Mouse (Mus musculus): ENCODE data around the gene Ciz1. TPM values are rescaled to one million over a fixed set of nuclear protein-coding genes. Genes with fewer than 3 reads are reported as not detected.

Ciz1 gene
- polyA plus RNA-seq, 1 experiment from 2014 or later: 57.0 TPM

GRCm38 (mm10) chr2:32374191-32374590 lies 22.1 kb downstream of the Ciz1 start:
- H3K4me1 ChIP-seq (ENCODE audit: control insufficient read depth, insufficient read depth, low read length): no peaks in the 10 kb centered on the region
- no peak overlapping the region for H3K9ac ChIP-seq (ENCODE audit: low read length)
- ATAC-seq (ENCODE audit: insufficient read depth, low FRiP score, low TSS enrichment) (no peak), DNase-seq (ENCODE audit: low spot score) (no peak)
- peaks cover 51% of the 10 kb centered on the region for H3K36me3 ChIP-seq (ENCODE audit: control insufficient read depth, insufficient read depth, low read length)
- WGBS: 89% methylated on average over 10 of the region's 10 CpGs
- no peaks in the 10 kb centered on the region for H3K9me3 ChIP-seq (ENCODE audit: control insufficient read depth, low read length)
- no peak overlapping the region for H3K4me2 ChIP-seq (ENCODE audit: low read depth)
- no peaks in the 10 kb centered on the region for H3K27me3 ChIP-seq (ENCODE audit: control insufficient read depth, insufficient read depth, low read length)
- no peak overlapping the region for H3K4me3 ChIP-seq (ENCODE audit: low read depth, low read length)
- no peak overlapping the region for H3K27ac ChIP-seq (ENCODE audit: low read depth, low read length)

GRCm38 (mm10) chr2:32375317-32375940 lies 23.3 kb downstream of the Ciz1 start:
- no peaks in the 10 kb centered on the region for H3K9me3 ChIP-seq (ENCODE audit: control insufficient read depth, low read length)
- H3K4me3 ChIP-seq (ENCODE audit: low read depth, low read length): no peak overlapping the region
- H3K36me3 ChIP-seq (ENCODE audit: control insufficient read depth, insufficient read depth, low read length): peaks cover 50% of the 10 kb centered on the region
- H3K4me2 ChIP-seq (ENCODE audit: low read depth): no peak overlapping the region
- no peak overlapping the region for H3K9ac ChIP-seq (ENCODE audit: low read length)
- ATAC-seq (ENCODE audit: insufficient read depth, low FRiP score, low TSS enrichment): no peak
- no peak overlapping the region for H3K27ac ChIP-seq (ENCODE audit: low read depth, low read length)
- no peak for DNase-seq (ENCODE audit: low spot score)
- WGBS: 95% methylated on average over 13 of the region's 13 CpGs
- H3K27me3 ChIP-seq (ENCODE audit: control insufficient read depth, insufficient read depth, low read length): no peaks in the 10 kb centered on the region
- no peaks in the 10 kb centered on the region for H3K4me1 ChIP-seq (ENCODE audit: control insufficient read depth, insufficient read depth, low read length)

DNA sequence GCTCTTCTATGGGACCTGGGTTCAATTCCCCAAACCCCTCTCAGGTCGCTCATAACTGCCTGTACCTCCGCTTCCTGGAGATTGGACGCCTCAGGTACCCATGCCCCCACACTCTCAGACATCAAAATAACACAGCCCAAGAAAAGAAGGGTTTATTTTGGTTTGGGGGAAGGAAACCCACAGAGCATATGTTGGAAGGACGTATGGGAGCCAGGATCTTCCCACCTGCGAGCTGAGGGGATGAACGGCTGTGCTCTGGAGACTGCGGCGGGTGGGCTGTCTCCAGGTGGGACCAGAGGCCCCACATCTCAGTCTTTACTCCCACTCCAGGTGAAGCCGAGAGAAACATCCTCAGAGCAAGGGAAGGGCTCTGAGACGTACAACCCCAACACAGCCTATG lies 24.8 kb downstream of the Ciz1 start:
- 88% methylated on average over 10 of the region's 10 CpGs for WGBS

GRCm38 (mm10) chr2:32380001-32380500 lies 27.9 kb downstream of the Ciz1 start:
- no peaks in the 10 kb centered on the region for H3K27me3 ChIP-seq (ENCODE audit: control insufficient read depth, insufficient read depth, low read length)
- WGBS: 92% methylated on average over 7 of the region's 7 CpGs

More for the DNA sequence above, 24.8 kb downstream of the Ciz1 start:
- Histone ChIP-seq H3K27ac (ENCODE audit: low read depth, low read length) (no peak overlapping the region), H3K36me3 (ENCODE audit: control insufficient read depth, insufficient read depth, low read length) (peaks cover 37% of the 10 kb centered on the region), H3K9ac (ENCODE audit: low read length) (no peak overlapping the region), H3K9me3 (ENCODE audit: control insufficient read depth, low read length) (no peaks in the 10 kb centered on the region), H3K4me3 (ENCODE audit: low read depth, low read length) (no peak overlapping the region), H3K27me3 (ENCODE audit: control insufficient read depth, insufficient read depth, low read length) (no peaks in the 10 kb centered on the region), H3K4me2 (ENCODE audit: low read depth) (no peak overlapping the region), H3K4me1 (ENCODE audit: control insufficient read depth, insufficient read depth, low read length) (0 out of 2 replicates have a peak, but pooled peaks cover 3% of the 10 kb centered on the region)
- ATAC-seq (ENCODE audit: insufficient read depth, low FRiP score, low TSS enrichment) (no peak), DNase-seq (ENCODE audit: low spot score) (no peak)

GRCm38 (mm10) chr2:32381141-32381774 lies 29.1 kb downstream of the Ciz1 start:
- no peak overlapping the region for H3K27ac ChIP-seq (ENCODE audit: low read depth, low read length)
- ATAC-seq (ENCODE audit: insufficient read depth, low FRiP score, low TSS enrichment) (peak; percentile 58), DNase-seq (ENCODE audit: low spot score) (no peak)
- peak overlapping the region; percentile 60 for H3K9ac ChIP-seq (ENCODE audit: low read length)
- peaks cover 19% of the 10 kb centered on the region for H3K36me3 ChIP-seq (ENCODE audit: control insufficient read depth, insufficient read depth, low read length)
- WGBS: under 1% methylated on average over 26 of the region's 27 CpGs
- H3K27me3 ChIP-seq (ENCODE audit: control insufficient read depth, insufficient read depth, low read length): no peaks in the 10 kb centered on the region
- peak overlapping the region; percentile 67 for H3K4me3 ChIP-seq (ENCODE audit: low read depth, low read length)
- no peaks in the 10 kb centered on the region for H3K9me3 ChIP-seq (ENCODE audit: control insufficient read depth, low read length)
- H3K4me1 ChIP-seq (ENCODE audit: control insufficient read depth, insufficient read depth, low read length): 0 out of 2 replicates have a peak, but pooled peaks cover 3% of the 10 kb centered on the region
- H3K4me2 ChIP-seq (ENCODE audit: low read depth): peak overlapping the region; percentile 95

More at GRCm38 (mm10) chr2:32380001-32380500, 27.9 kb downstream of the Ciz1 start:
- Histone ChIP-seq H3K9ac (ENCODE audit: low read length) (no peak overlapping the region), H3K4me2 (ENCODE audit: low read depth) (no peak overlapping the region), H3K9me3 (ENCODE audit: control insufficient read depth, low read length) (no peaks in the 10 kb centered on the region), H3K36me3 (ENCODE audit: control insufficient read depth, insufficient read depth, low read length) (peaks cover 25% of the 10 kb centered on the region), H3K4me1 (ENCODE audit: control insufficient read depth, insufficient read depth, low read length) (0 out of 2 replicates have a peak, but pooled peaks cover 3% of the 10 kb centered on the region), H3K27ac (ENCODE audit: low read depth, low read length) (no peak overlapping the region), H3K4me3 (ENCODE audit: low read depth, low read length) (no peak overlapping the region)
- ATAC-seq (ENCODE audit: insufficient read depth, low FRiP score, low TSS enrichment): no peak
- no peak for DNase-seq (ENCODE audit: low spot score)

GRCm38 (mm10) chr2:32381775-32382223 lies 29.7 kb downstream of the Ciz1 start, which contains the start of gene 1110008P14Rik:
Gene 1110008P14Rik, minus strand, starts transcription at chr2:32381938.
- peak within 1 kb of the TSS; percentile 95 for H3K4me2 ChIP-seq (ENCODE audit: low read depth)
- peak within 1 kb of the TSS; percentile 67 for H3K4me3 ChIP-seq (ENCODE audit: low read depth, low read length)
- 0 out of 2 replicates have a peak, but pooled peaks cover 3% of the 10 kb centered on the region for H3K4me1 ChIP-seq (ENCODE audit: control insufficient read depth, insufficient read depth, low read length)
- no peaks in the 10 kb centered on the region for H3K9me3 ChIP-seq (ENCODE audit: control insufficient read depth, low read length)
- peaks cover 16% of the 10 kb centered on the region for H3K36me3 ChIP-seq (ENCODE audit: control insufficient read depth, insufficient read depth, low read length)
- H3K27ac ChIP-seq (ENCODE audit: low read depth, low read length): no peak within 1 kb of the TSS
- DNase-seq (ENCODE audit: low spot score) (peak; percentile 95), ATAC-seq (ENCODE audit: insufficient read depth, low FRiP score, low TSS enrichment) (peak; percentile 88)
- peak within 1 kb of the TSS; percentile 60 for H3K9ac ChIP-seq (ENCODE audit: low read length)
- H3K27me3 ChIP-seq (ENCODE audit: control insufficient read depth, insufficient read depth, low read length): no peaks in the 10 kb centered on the region
- under 1% methylated on average over 41 of the region's 47 CpGs for WGBS

GRCm38 (mm10) chr2:32382689-32383088 lies 30.6 kb downstream of the Ciz1 start:
- ATAC-seq (ENCODE audit: insufficient read depth, low FRiP score, low TSS enrichment) (no peak), DNase-seq (ENCODE audit: low spot score) (no peak)
- no peak overlapping the region for H3K4me2 ChIP-seq (ENCODE audit: low read depth)
- 88% methylated on average over 2 of the region's 2 CpGs for WGBS
- H3K4me1 ChIP-seq (ENCODE audit: control insufficient read depth, insufficient read depth, low read length): 0 out of 2 replicates have a peak, but pooled peaks cover 3% of the 10 kb centered on the region
- H3K27me3 ChIP-seq (ENCODE audit: control insufficient read depth, insufficient read depth, low read length): no peaks in the 10 kb centered on the region
- H3K27ac ChIP-seq (ENCODE audit: low read depth, low read length): no peak overlapping the region
- no peaks in the 10 kb centered on the region for H3K9me3 ChIP-seq (ENCODE audit: control insufficient read depth, low read length)
- no peak overlapping the region for H3K9ac ChIP-seq (ENCODE audit: low read length)
- H3K4me3 ChIP-seq (ENCODE audit: low read depth, low read length): no peak overlapping the region
- peaks cover 9% of the 10 kb centered on the region for H3K36me3 ChIP-seq (ENCODE audit: control insufficient read depth, insufficient read depth, low read length)

DNA sequence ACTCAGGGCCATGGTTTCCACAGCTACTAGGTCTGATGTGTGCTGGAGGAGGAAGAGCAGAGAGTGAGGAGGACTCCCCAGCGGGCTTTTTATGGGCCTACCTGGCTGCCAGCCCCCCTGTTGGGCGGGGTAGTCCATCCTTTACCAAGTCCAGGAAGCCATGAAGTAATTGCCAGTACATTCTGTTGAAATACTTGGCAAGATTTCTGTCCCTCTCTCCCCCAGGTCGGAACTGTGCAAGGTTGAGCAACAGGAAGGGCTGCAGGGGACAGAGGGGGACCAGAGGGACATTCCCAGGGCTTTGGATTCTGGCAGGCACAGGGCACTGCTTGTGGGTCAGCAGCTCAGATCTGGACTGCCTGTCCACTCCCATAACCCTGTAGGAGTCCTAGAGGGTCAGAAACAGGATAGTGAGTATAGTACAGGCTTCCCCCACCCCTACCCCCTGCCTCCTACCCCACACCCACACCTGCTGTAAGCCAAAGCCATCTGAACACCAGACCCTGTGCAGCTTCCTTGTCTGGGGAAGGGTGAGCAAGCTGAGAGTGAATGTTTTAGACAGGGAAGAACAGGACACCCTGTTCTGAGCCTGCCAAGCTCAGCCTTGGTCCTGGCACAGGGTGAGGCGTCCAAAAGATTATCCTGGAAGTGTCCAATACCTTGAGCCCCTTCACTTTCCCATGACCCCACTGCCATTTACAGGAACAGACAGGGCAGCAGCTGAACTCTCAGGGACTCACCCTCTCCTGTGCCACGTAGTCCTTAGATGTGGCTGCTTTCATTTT lies 35.8 kb downstream of the Ciz1 start, which contains the start of gene Lcn2:
Gene Lcn2 (minus strand): TSS at position 547 of the 785 bp plus-strand sequence.
- H3K9ac ChIP-seq (ENCODE audit: low read length): no peak within 1 kb of the TSS; the same call in 1 of the 2 replicates
- H3K4me2 ChIP-seq (ENCODE audit: low read depth): no peak within 1 kb of the TSS
- no peak for DNase-seq (ENCODE audit: low spot score)
- H3K9me3 ChIP-seq (ENCODE audit: control insufficient read depth, low read length): no peaks in the 10 kb centered on the region
- 63% methylated on average over 5 of the region's 5 CpGs for WGBS
- no peak within 1 kb of the TSS for H3K4me3 ChIP-seq (ENCODE audit: low read depth, low read length)
- no peak within 1 kb of the TSS for H3K27ac ChIP-seq (ENCODE audit: low read depth, low read length)
- no peaks in the 10 kb centered on the region for H3K36me3 ChIP-seq (ENCODE audit: control insufficient read depth, insufficient read depth, low read length)
- no peaks in the 10 kb centered on the region for H3K27me3 ChIP-seq (ENCODE audit: control insufficient read depth, insufficient read depth, low read length)
- ATAC-seq (ENCODE audit: insufficient read depth, low FRiP score, low TSS enrichment): no peak
- H3K4me1 ChIP-seq (ENCODE audit: control insufficient read depth, insufficient read depth, low read length): no peaks in the 10 kb centered on the region
